Mouse (Mus musculus) c-Kit-positive CD71-positive TER-119-positive erythroid progenitor cells, embryonic 14.5 days (primary cell): ENCODE results near the gene Gpr65.
"Not testable (repeated sequence)": the region's sequence is repeated elsewhere in the genome, so short reads cannot be mapped to it uniquely, and the experiment has no call there.

Experiments
- DNase-seq: peaks from one replicate; pipeline ENCODE4 v3.0.0-alpha.2; 2013; ENCODE audit warnings: low spot score

The Gpr65 gene

GRCm38 (mm10) chr12:98268441-98269369 lies at the start of gene Gpr65:
TSS of gene Gpr65 (plus strand) at chr12:98268635.
- DNase-seq = no peak

DNA sequence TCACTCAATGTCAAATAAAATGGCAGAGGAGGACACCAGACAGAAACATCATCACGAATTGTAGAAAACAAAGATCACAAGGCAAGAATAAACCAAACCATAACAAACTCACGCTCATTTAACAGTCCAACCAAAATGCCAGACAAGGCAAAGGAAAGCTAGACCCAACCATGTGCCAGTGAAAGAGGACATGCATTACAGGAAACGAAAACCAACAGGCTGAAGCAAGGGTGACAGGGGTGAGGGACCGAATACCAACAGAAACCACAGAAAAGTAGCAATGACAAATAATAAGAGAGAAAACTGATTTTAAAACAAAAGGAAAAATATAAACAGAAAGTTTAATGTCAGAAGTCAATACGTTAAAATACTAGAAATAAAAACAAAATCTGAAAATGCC lies 45.1 kb upstream of the Gpr65 start:
- no peak for DNase-seq

DNA sequence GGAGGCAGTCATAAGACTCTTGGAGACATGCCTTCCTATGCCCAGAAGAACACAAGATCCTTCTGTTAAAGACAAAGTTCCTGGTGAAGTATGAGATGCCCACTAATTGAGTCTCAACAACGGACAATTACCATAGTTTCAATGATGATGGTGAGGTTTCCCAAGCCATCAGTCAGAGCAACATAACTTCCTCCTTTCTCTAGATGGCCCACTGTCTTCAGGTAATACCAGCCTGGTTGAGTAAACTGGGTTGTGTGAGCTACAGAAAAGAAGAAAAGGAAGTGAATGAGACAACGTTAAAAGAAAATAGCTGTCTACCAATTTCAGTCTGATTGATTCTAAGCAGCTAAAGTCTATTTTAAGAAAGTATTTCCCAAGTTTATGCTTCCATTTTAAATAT lies 41.4 kb upstream of the Gpr65 start:
- DNase-seq = no peak

DNA sequence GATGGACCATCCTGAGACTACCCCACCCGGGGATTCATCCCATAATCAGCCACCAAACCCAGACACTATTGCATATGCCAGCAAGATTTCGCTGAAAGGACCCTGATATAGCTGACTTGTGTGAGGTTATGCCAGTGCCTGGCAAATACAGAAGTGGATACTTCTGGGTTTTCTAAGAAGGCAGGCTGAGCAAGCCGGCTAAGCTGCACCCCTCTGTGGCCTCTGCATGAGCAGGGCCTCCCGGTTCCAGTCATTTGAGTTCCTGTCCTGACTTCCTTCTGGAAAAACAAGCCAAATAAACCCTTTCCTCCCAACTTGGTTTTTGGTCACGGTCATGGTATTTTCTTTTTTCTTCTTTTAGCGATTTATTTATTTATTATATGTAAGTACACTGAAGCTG lies 30.0 kb upstream of the Gpr65 start:
- not testable (repeated sequence) for DNase-seq

DNA sequence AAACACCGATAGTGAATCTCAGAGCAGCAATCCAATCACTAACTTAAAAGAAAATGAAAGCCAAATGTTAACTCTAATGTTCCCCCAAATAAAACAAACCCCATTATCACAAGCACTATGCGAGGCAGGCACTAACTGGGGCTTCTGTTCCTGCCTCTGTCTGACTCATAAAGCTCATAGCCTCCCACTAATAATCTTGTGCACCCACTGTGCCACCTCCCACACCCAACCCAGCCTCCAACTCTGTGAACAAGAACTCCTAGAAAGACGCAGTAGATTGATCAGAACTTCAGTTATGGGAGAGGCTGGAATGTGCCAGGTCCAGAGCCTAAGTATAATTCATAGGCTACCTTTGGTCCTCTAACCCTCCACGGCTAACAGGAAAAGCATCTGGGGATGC lies 24.3 kb upstream of the Gpr65 start:
- DNase-seq = no peak

- DNase-seq = no peak
Observed at GRCm38 (mm10) chr12:98244865-98245264, 23.6 kb upstream of the Gpr65 start.

- no peak for DNase-seq
Observed at GRCm38 (mm10) chr12:98246835-98247234, 21.6 kb upstream of the Gpr65 start.

DNA sequence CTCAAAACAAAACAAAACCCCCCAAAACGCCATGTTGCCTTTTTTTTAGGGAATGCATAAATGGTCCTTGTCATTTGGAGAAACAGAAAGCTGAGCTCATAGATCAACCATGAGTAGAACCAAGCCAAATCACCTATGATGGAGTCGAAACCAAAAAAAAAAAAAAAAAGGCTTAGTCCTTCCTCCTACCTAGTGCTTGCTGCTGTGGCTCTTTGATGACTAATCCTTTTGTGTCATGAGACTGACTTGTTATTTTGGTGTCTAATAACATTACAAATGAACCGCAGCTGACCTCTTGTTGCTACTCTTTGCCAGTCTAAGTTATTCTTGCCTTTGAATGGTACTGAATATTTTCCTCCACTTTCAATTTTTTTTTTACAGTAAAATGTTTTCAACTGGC lies 18.8 kb upstream of the Gpr65 start:
- no peak for DNase-seq

DNA sequence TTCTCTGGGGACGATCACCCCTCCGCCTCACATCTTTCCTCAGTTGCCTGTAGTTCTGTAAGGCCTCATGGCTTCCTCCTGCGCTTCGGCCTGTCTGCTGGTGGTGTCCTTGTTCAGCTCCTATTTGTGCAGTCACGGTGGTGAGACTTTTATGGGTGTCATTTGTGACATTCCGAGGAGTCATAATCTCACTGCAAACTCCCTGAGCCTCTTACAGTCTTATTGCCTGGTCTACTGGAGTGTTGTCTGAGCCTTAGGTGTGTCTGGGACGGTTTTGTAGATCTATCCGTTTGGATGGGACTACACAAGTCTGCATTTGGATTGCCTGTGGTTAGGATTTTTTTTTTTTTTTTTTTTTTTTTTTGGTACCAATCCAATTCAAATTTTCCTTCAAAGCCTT lies 18.1 kb upstream of the Gpr65 start:
- DNase-seq = no peak

DNA sequence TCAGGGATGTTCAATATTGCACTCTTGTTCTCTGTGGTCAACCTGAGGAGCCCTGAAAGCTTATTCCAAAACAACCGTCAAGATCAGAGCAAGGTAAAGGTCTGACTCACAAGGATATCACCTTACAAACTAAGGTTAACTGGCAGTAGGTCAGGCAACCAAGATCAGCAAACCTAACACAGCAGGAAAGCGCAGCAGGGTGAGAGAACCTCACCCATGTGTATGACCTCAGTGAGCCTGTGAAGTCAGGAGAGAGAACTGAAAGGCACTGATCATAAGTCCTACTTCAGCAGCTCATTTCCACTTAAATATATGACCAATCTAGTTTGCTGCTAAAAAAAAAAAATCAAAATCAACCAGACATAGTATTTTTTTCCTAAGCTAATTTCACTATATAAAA lies 16.0 kb upstream of the Gpr65 start:
- DNase-seq = no peak

DNA sequence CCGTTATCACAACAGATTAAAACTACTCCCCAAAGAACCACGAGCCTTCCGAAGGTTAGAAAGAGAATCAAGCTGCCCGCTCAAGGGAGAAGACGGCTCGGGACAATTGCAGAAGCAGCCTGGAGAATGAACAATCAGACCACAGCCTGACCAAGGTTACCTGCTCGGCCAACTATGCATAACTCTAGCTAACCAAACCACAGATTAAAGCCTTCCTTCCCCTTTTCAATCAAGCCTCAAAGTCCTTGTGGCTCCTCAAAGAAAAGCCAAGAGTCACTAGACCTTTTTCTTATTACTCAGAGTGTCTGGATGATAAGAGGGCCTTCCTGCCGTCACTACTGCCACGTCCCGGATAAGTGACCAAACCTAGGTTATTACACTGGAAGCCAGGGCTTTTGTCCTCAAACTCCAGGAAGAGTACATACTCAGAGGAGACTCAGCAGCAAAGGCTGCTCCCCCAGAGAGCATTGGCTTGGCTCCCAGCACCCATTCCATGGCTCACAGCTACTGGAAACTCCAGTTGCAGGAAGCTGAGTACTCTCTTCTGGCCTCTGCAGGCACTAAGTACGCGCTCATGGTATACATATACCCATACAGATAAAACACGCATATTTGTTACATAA lies 13.0 kb upstream of the Gpr65 start:
- DNase-seq = no peak

- DNase-seq = peak; percentile 24
Observed at GRCm38 (mm10) chr12:98258371-98258844, 10.0 kb upstream of the Gpr65 start.

GRCm38 (mm10) chr12:98258845-98259517 lies 9.5 kb upstream of the Gpr65 start, which contains the start of gene Galc:
TSS of gene Galc (minus strand) at chr12:98259459.
- peak; percentile 74 for DNase-seq

- no peak for DNase-seq
Observed at GRCm38 (mm10) chr12:98259518-98259852, 8.9 kb upstream of the Gpr65 start.

- DNase-seq = no peak
Observed at GRCm38 (mm10) chr12:98265697-98266096, 2.7 kb upstream of the Gpr65 start.

- DNase-seq = no peak
Observed at GRCm38 (mm10) chr12:98269791-98270745, 1.6 kb downstream of the Gpr65 start.

DNA sequence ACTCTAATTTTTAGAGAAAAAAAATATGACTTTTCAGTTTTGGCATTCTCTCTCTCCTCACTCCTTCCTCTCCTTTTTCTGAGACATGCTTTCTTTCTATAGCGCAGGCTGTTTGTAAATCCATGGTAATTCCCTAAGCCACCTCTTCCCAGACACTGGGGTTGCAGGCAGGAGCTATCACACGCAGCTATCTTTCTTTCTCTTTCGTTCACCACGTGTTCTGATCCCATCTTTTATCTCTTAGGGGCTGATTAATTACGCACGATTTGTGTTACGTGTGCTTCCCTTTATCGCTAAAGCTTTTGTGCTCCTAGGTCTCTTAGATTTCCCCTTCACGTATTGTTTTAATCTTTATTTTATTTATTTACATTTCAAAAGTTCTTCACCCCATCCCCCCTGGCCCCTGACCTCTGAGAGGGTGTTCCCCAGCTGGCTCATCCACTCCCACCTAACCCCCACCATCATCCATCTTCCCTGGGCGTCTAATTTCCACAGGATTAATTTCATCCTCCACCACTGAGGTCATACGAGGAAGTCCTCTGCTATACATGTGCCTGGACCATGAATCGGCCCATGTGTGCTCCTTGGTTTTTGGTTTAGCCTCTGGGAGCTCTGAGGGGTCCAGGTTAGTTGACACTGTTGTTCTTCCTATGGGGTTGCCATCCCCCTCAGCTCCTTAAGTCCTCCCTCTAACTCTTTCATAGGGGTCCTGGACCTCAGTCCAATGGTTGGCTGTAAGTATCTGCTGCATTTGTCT lies 2.6 kb downstream of the Gpr65 start:
- no peak for DNase-seq

GRCm38 (mm10) chr12:98272433-98272832 lies 4.0 kb downstream of the Gpr65 start:
- no peak for DNase-seq

GRCm38 (mm10) chr12:98280530-98280929 lies 12.1 kb downstream of the Gpr65 start:
- DNase-seq = no peak

GRCm38 (mm10) chr12:98280996-98281395 lies 12.6 kb downstream of the Gpr65 start:
- DNase-seq = no peak
